Mouse (Mus musculus) embryonic fibroblast, embryonic 13.5 days (primary cell): ENCODE measurements around the gene Bzw1.

Experiments
- CTCF ChIP-seq: IDR thresholded peaks from 2 replicates; pipeline ENCODE4 v1.5.1; 2011; ENCODE audit warnings: mild to moderate bottlenecking, control low read depth, low read length, moderate library complexity, borderline replicate concordance; ENCODE audit not compliant: insufficient read depth
- POLR2A ChIP-seq: IDR thresholded peaks from 2 replicates; pipeline ENCODE4 v1.6.1; 2011; ENCODE audit warnings: low read depth, mild to moderate bottlenecking, control low read depth, low read length, moderate library complexity

GRCm38 (mm10) chr1:58382586-58383281 lies 10.0 kb upstream of the Bzw1 start:
- TF ChIP-seq CTCF (no peak), POLR2A (no peak)
